Mouse (Mus musculus): ENCODE results near the gene Itga5. TPM values are rescaled to one million over a fixed set of nuclear protein-coding genes. Genes with fewer than 3 reads are reported as not detected.

The Itga5 gene
- polyA plus RNA-seq, 1 experiment from 2014 or later = 64.0 TPM

DNA sequence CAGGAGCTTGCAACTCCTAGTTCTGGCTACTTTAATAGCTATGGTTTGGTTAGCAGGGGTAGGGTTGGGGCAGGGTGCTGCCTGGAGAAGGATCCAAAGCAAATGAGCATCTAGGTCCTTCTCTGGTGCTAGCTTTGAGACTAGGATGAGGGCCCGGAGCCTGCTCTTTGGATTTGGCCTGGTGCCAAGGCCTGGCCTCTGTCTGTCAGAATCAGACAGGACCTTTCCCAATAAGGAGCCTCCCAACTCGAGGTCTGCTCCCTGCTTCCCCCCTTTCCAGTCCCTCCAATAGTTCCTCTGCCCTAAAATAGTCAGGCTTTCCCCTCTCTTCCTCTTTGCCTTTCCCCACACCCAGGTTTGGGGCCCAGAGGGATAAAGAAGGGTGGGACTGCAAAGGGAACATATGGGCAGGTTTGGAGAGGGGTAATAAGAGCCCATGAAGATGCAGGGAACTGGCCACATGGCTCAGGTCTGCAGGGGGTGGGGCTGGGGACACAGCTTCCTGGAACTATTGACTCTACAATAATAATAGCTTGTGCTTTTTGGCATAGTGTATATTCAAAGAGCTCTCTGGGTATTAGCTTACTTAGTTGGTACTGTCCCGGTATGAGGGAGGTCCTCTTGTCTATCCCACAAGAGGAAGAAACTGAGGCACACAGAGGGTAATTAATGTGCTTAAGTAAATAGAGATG, 12.2 kb upstream of the Itga5 start:
- 28% methylated on average over 3 of the region's 3 CpGs for WGBS
- Histone ChIP-seq H3K4me3 (ENCODE audit: low read length) (no peak overlapping the region), H3K27ac (ENCODE audit: low read length) (peak overlapping the region; percentile 41), H3K9me3 (replicated peaks; ENCODE audit: control insufficient read depth, low read length) (no peaks in the 10 kb centered on the region), H3K4me1 (ENCODE audit: control insufficient read depth, insufficient read depth, low read length) (peaks cover 47% of the 10 kb centered on the region), H3K4me2 (ENCODE audit: low read depth, low read length) (no peak overlapping the region), H3K36me3 (ENCODE audit: control insufficient read depth, insufficient read depth) (no peaks in the 10 kb centered on the region), H3K9ac (ENCODE audit: low read length) (no peak overlapping the region), H3K27me3 (ENCODE audit: control insufficient read depth, insufficient read depth, low read length) (no peaks in the 10 kb centered on the region)
- 0 out of 2 replicates have a peak, but pooled peaks have one; percentile 13 for ATAC-seq (replicated peaks; ENCODE audit: extremely low read depth, insufficient read depth, low FRiP score)

DNA sequence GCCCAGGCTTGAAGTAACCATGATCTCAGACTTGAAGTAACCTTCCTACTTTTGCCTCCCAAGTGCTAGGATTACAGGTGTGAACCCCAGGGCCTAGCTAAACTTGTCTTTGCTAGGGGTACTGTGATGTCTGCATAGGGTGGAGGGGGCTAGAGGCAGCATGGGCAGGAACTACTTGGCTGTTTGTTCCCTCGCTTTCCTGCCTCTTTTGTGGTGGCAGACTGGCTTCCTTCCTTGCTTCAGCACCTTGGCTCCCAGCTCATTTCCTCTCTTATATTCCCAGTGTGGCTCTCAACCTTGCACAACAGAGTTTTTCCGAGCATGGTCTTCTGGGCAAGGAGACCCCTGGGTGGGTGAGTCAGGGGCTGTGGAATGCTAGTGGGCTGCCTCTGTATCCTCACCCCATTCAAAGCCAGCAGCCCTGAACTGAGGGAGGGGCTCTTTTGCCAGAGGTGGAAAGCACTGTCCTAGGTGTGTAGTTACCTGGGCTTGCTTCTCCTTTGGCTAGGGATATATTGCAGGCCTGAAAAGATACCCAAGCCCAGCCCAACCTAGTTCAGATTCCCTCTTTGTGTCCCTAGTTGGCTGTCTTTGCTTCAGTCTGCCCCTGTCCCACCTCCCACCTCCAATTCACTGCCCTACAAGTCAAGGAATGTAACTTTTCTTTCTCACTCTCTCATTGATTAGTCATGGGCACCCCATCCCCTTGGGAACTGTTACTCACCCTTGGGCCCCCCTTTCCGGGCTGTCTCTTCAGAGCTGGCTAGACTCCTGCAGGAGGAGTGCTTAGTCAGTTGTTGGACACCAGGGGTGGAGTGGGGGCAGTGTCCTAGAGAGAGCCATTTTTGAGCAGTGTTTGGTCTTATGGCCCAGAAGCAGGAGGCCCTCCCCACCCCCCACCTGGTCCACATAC, 11.4 kb upstream of the Itga5 start:
- no peaks in the 10 kb centered on the region for H3K9me3 ChIP-seq (replicated peaks; ENCODE audit: control insufficient read depth, low read length)
- no peak overlapping the region for H3K4me3 ChIP-seq (ENCODE audit: low read length)
- WGBS = 54% methylated on average over 3 of the region's 3 CpGs
- 0 out of 2 replicates have a peak, but pooled peaks have one; percentile 5 for ATAC-seq (replicated peaks; ENCODE audit: extremely low read depth, insufficient read depth, low FRiP score)
- H3K4me2 ChIP-seq (ENCODE audit: low read depth, low read length) = no peak overlapping the region
- peaks cover 39% of the 10 kb centered on the region for H3K4me1 ChIP-seq (ENCODE audit: control insufficient read depth, insufficient read depth, low read length)
- H3K36me3 ChIP-seq (ENCODE audit: control insufficient read depth, insufficient read depth) = no peaks in the 10 kb centered on the region
- H3K27ac ChIP-seq (ENCODE audit: low read length) = peak overlapping the region; percentile 70
- H3K9ac ChIP-seq (ENCODE audit: low read length) = peak overlapping the region; percentile 11; the same call in 1 of the 2 replicates
- H3K27me3 ChIP-seq (ENCODE audit: control insufficient read depth, insufficient read depth, low read length) = no peaks in the 10 kb centered on the region

DNA sequence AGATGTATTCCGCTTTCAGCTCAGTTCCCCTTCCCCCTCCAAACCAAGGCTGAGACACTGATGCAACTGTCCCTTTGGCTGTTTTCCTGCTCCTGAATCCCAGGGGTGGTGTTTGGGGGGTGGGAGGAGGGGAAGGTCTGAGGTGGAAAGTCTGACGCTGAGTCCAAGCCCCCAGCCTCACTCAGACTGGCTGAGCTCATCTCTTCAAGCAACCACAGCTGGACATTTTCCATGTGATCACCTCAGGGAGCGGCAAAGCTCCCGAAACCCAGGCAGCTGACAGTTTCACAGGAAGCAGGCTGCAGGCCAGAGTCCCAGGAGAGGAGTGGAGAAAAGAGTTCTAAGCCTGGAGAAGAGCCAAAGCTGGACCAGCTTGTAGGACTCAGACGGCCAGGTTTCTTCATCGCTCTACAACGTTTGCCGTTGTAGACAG, 10.3 kb upstream of the Itga5 start:
- 31% methylated on average over 8 of the region's 8 CpGs for WGBS
- no peaks in the 10 kb centered on the region for H3K9me3 ChIP-seq (replicated peaks; ENCODE audit: control insufficient read depth, low read length)
- no peak overlapping the region for H3K4me3 ChIP-seq (ENCODE audit: low read length)
- 0 out of 2 replicates have a peak, but pooled peaks have one; percentile 23 for ATAC-seq (replicated peaks; ENCODE audit: extremely low read depth, insufficient read depth, low FRiP score)
- H3K36me3 ChIP-seq (ENCODE audit: control insufficient read depth, insufficient read depth) = no peaks in the 10 kb centered on the region
- no peak overlapping the region for H3K4me2 ChIP-seq (ENCODE audit: low read depth, low read length)
- peaks cover 34% of the 10 kb centered on the region for H3K4me1 ChIP-seq (ENCODE audit: control insufficient read depth, insufficient read depth, low read length)
- no peaks in the 10 kb centered on the region for H3K27me3 ChIP-seq (ENCODE audit: control insufficient read depth, insufficient read depth, low read length)
- H3K27ac ChIP-seq (ENCODE audit: low read length) = peak overlapping the region; percentile 70
- peak overlapping the region; percentile 2; the same call in 1 of the 2 replicates for H3K9ac ChIP-seq (ENCODE audit: low read length)

DNA sequence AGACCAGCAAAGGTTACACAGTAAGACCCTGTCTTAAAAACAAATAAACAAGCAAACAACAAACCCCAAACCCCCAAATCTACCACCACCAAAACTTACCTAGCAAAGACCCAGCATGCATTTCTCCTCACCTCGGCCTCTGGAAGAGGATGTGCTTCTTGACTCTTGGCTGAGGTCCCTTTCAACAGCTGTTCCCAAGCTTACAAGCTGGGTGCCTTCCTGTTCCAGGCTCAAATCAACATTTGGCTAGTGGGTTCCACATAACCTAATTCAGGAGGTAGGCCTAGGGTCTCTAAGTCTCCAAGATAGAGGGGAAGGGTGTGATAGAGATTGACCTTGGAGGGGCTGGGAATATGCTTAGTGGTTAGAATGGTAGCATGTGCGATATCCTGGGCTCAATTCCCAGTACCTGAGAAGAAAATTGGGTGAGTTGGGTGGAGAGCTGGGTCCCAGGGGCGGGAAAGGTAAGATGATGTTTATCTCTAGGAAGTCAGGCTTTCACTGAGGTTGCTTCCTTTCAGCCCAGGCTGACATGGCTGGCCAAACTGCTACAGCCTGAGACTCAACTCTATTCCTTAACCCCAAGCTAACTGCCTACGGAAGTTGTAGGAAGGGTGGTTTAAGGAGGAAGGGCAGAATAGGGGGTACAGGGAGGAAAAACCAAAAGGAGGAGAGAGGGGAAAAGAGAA, 8.7 kb upstream of the Itga5 start:
- no peak for ATAC-seq (replicated peaks; ENCODE audit: extremely low read depth, insufficient read depth, low FRiP score)
- peaks cover 43% of the 10 kb centered on the region for H3K4me1 ChIP-seq (ENCODE audit: control insufficient read depth, insufficient read depth, low read length)
- H3K9ac ChIP-seq (ENCODE audit: low read length) = no peak overlapping the region
- 81% methylated on average over 4 of the region's 4 CpGs for WGBS
- no peaks in the 10 kb centered on the region for H3K36me3 ChIP-seq (ENCODE audit: control insufficient read depth, insufficient read depth)
- no peak overlapping the region for H3K27ac ChIP-seq (ENCODE audit: low read length)
- no peak overlapping the region for H3K4me2 ChIP-seq (ENCODE audit: low read depth, low read length)
- no peaks in the 10 kb centered on the region for H3K9me3 ChIP-seq (replicated peaks; ENCODE audit: control insufficient read depth, low read length)
- H3K4me3 ChIP-seq (ENCODE audit: low read length) = no peak overlapping the region
- no peaks in the 10 kb centered on the region for H3K27me3 ChIP-seq (ENCODE audit: control insufficient read depth, insufficient read depth, low read length)

DNA sequence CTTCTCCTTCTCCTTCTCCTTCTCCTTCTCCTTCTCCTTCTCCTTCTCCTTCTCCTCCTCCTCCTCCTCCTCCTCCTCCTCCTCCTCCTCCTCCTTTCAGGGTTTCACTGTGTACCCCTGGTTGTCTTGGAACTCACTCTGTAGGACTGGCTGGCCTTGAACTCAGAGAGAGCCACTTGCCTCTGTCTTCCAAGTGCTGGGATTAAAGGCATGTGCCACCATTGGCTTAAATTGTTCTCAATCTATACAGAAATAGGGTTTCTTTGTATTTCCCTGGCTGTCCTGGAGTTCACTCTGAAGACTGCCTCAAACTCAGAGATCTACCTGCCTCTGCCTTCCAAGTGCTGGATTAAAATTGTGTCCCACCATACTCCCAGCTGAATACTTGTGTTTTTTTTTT, 5.9 kb upstream of the Itga5 start:
- H3K9ac ChIP-seq (ENCODE audit: low read length) = no peak overlapping the region
- no peak for ATAC-seq (replicated peaks; ENCODE audit: extremely low read depth, insufficient read depth, low FRiP score)

DNA sequence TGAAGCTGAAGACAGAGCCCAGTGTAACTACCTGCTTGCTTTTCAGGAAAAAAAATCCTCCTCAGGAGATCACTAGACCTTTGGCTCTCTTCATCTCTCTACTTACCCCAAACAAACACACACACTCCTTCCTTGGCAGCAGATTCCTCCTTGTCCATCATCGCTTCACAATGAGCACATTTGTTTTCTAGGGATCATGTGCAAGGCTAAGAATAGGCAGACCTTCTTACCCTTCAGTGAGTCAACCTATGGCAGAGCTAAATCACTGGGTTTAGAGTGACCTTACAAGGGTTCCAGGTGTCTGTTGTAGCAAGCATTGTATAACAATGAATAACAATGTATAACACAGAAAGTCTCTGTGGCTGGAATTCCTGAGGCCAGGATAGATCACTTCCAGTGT, 5.2 kb upstream of the Itga5 start:
- Histone ChIP-seq H3K27me3 (ENCODE audit: control insufficient read depth, insufficient read depth, low read length) (no peaks in the 10 kb centered on the region), H3K9ac (ENCODE audit: low read length) (no peak overlapping the region), H3K4me1 (ENCODE audit: control insufficient read depth, insufficient read depth, low read length) (peaks cover 25% of the 10 kb centered on the region), H3K27ac (ENCODE audit: low read length) (peak overlapping the region; percentile 48), H3K4me2 (ENCODE audit: low read depth, low read length) (no peak overlapping the region), H3K9me3 (replicated peaks; ENCODE audit: control insufficient read depth, low read length) (no peaks in the 10 kb centered on the region), H3K4me3 (ENCODE audit: low read length) (no peak overlapping the region), H3K36me3 (ENCODE audit: control insufficient read depth, insufficient read depth) (no peaks in the 10 kb centered on the region)
- WGBS = 53% methylated on average over 1 of the region's 1 CpGs
- no peak for ATAC-seq (replicated peaks; ENCODE audit: extremely low read depth, insufficient read depth, low FRiP score)

More for the DNA sequence above, 5.9 kb upstream of the Itga5 start:
- Histone ChIP-seq H3K4me2 (ENCODE audit: low read depth, low read length) (no peak overlapping the region), H3K27me3 (ENCODE audit: control insufficient read depth, insufficient read depth, low read length) (no peaks in the 10 kb centered on the region), H3K4me1 (ENCODE audit: control insufficient read depth, insufficient read depth, low read length) (peaks cover 26% of the 10 kb centered on the region), H3K4me3 (ENCODE audit: low read length) (no peak overlapping the region), H3K9me3 (replicated peaks; ENCODE audit: control insufficient read depth, low read length) (no peaks in the 10 kb centered on the region), H3K27ac (ENCODE audit: low read length) (no peak overlapping the region), H3K36me3 (ENCODE audit: control insufficient read depth, insufficient read depth) (no peaks in the 10 kb centered on the region)

DNA sequence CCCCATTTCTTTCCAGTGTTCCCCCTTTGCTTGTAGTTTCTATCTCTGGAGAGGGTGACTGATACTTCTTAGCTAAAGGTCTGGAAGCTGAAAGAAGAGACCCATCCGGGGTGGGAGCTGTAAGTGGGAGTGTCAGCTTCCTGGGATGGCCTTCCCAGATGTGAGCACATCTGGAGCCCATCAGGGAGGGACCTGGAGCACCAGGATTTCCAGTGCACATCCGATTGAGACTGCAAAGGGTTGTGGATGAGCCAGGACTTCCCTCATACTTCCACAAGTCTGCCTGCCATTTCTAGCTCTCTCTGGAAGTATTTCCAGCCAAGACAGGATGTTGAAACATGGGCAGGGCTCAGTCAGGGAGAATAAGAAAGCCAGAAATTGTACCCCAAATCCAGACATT, 4.6 kb upstream of the Itga5 start:
- Histone ChIP-seq H3K4me2 (ENCODE audit: low read depth, low read length) (no peak overlapping the region), H3K27me3 (ENCODE audit: control insufficient read depth, insufficient read depth, low read length) (no peaks in the 10 kb centered on the region), H3K4me1 (ENCODE audit: control insufficient read depth, insufficient read depth, low read length) (peaks cover 20% of the 10 kb centered on the region), H3K36me3 (ENCODE audit: control insufficient read depth, insufficient read depth) (no peaks in the 10 kb centered on the region), H3K27ac (ENCODE audit: low read length) (peak overlapping the region; percentile 22), H3K9ac (ENCODE audit: low read length) (no peak overlapping the region), H3K9me3 (replicated peaks; ENCODE audit: control insufficient read depth, low read length) (no peaks in the 10 kb centered on the region), H3K4me3 (ENCODE audit: low read length) (no peak overlapping the region)
- no peak for ATAC-seq (replicated peaks; ENCODE audit: extremely low read depth, insufficient read depth, low FRiP score)
- WGBS = 26% methylated on average over 2 of the region's 2 CpGs

DNA sequence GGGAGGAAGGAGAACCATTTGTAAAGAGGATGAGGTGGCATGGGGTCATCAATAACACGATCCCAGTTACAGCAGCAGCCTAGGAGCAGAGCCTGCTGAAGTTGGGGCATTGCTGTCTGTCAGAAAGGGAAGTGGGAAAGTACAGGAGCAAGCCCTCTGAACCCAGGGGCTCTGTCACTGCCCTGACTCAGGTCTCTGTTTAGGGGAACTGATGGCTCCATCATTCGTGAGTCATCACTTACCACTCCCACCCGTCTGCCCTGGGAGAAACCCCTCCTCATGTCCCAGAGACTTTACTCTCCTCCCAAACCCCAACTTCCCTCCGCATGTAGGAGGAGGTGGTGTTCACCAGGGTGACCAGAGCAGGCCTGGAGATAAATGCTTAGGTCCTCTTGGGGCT, 3.9 kb upstream of the Itga5 start:
- Histone ChIP-seq H3K4me3 (ENCODE audit: low read length) (no peak overlapping the region), H3K4me1 (ENCODE audit: control insufficient read depth, insufficient read depth, low read length) (peaks cover 20% of the 10 kb centered on the region), H3K36me3 (ENCODE audit: control insufficient read depth, insufficient read depth) (no peaks in the 10 kb centered on the region), H3K27me3 (ENCODE audit: control insufficient read depth, insufficient read depth, low read length) (no peaks in the 10 kb centered on the region), H3K9me3 (replicated peaks; ENCODE audit: control insufficient read depth, low read length) (no peaks in the 10 kb centered on the region), H3K9ac (ENCODE audit: low read length) (no peak overlapping the region), H3K4me2 (ENCODE audit: low read depth, low read length) (no peak overlapping the region), H3K27ac (ENCODE audit: low read length) (no peak overlapping the region)
- WGBS = 43% methylated on average over 4 of the region's 4 CpGs
- no peak for ATAC-seq (replicated peaks; ENCODE audit: extremely low read depth, insufficient read depth, low FRiP score)
